Mouse (Mus musculus) gastrocnemius, adult 2 months (tissue): ENCODE measurements around the gene Atp2b1. TPM values are rescaled to one million over a fixed set of nuclear protein-coding genes. Genes with fewer than 3 reads are reported as not detected.

Experiments
- DNase-seq: peaks from one replicate; pipeline ENCODE4 v3.0.0; 2022
- H3K27ac ChIP-seq: fragments of 200-600 bp; 2 replicates; pipeline ENCODE4 v1.8.1; 2022; ENCODE audit warnings: mild to moderate bottlenecking
- H3K4me3 ChIP-seq: fragments of 200-600 bp; 2 replicates; pipeline ENCODE4 v1.8.1; 2022; ENCODE audit warnings: mild to moderate bottlenecking, moderate library complexity
- CTCF ChIP-seq: fragments of 200-600 bp; IDR thresholded peaks from 2 replicates; pipeline ENCODE4 v1.8.1; 2022; ENCODE audit warnings: antibody characterized with exemption, mild to moderate bottlenecking, moderate library complexity
- intact Hi-C: fragments of 180-260 bp; cut with DNase I; formaldehyde crosslinking; loops from one replicate; pipeline ENCODE4 v1.15.1; 2025
- total RNA-seq, 2 experiments: library from RNA; stranded (reverse); gene quantifications; 2 replicates each; pipeline ENCODE4 v1.2.3; 2021

Gene Atp2b1
- total RNA-seq, 2 experiments from 2014 or later: 74.7 to 79.0 TPM

DNA sequence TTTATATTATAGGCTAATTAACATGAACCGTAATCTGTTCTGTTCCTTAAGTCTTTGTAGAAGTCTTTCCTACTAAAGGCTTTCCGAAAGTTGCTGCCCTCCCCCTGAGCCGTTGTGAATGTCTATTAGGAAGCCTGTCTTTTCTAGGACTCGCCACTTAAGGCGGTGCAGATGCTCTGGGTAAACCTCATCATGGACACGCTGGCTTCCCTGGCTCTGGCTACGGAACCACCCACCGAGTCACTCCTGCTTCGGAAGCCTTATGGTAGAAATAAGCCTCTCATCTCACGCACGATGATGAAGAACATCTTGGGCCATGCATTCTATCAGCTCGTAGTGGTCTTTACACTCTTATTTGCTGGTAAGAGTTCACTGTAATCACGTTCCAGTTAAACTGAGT lies 100.5 kb downstream of the Atp2b1 start:
- Histone ChIP-seq H3K4me3 (no peak overlapping the region), H3K27ac (no peak overlapping the region)
- no peak for TF ChIP-seq CTCF
- DNase-seq: no peak
- intact Hi-C loops: no loop called here

DNA sequence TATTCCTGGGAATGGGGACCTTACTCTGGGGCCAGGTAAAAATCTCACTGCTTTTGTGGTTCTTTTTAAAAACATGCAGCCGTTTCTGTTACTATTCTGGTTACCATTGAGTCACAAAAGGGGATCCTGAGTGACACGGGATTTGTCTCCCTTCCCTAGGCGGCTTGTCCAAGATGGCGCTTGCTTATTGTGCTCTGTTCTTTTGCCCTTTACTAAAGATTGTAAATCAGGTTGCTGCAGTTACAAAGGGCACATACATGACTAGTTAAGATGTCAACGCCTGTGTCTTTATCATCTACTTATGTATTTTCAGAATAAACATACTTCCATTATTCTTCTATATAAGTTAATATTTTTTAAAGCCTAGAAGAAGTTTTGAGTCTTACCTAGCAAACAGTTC lies 102.8 kb downstream of the Atp2b1 start:
- intact Hi-C loops: no loop called here
- TF ChIP-seq CTCF: no peak
- Histone ChIP-seq H3K4me3 (no peak overlapping the region), H3K27ac (no peak overlapping the region)
- no peak for DNase-seq

DNA sequence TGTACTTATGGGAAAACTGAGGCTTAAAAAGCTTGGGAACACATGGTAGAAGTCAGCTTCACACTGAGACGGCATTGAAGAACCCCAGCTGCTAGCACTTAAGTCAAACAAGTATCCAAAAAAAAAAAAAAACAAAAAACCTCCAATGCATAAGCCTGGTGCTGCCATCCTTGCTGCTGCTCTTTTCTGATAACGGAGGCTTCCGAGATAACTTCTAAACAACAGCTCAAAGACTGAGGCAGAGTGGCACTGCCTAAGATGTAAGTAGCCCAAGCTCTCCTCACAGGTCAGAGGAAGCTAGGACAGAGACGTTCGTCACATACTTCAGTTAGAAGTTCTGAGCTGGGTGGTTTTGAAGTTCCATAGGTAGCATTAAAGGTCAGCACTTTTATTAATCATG lies 113.3 kb downstream of the Atp2b1 start:
- TF ChIP-seq CTCF: no peak
- no peak for DNase-seq
- intact Hi-C loops: no loop called here
- H3K27ac ChIP-seq: no peak overlapping the region
- no peak overlapping the region for H3K4me3 ChIP-seq

DNA sequence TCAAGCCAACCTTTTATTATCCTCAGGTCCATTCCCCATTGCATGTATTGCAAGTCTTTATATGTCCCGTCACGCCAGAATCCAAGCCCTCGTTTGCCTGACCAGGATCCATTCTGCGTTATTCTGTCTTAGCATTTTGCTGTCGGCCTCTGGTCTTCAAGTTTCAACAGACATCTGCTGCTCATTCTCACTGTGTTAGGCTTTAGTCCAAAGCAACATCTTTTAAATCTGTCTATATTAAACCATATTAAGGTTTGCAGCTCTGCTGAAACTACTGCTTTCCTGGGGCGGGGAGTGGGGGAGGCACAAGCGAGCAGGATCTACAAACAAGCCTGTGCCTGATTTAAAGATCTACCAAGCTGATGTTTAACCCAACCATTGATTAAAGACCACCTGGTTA lies 115.6 kb downstream of the Atp2b1 start:
- no peak for DNase-seq
- Histone ChIP-seq H3K4me3 (no peak overlapping the region), H3K27ac (no peak overlapping the region)
- intact Hi-C loops: no loop called here
- TF ChIP-seq CTCF: no peak

DNA sequence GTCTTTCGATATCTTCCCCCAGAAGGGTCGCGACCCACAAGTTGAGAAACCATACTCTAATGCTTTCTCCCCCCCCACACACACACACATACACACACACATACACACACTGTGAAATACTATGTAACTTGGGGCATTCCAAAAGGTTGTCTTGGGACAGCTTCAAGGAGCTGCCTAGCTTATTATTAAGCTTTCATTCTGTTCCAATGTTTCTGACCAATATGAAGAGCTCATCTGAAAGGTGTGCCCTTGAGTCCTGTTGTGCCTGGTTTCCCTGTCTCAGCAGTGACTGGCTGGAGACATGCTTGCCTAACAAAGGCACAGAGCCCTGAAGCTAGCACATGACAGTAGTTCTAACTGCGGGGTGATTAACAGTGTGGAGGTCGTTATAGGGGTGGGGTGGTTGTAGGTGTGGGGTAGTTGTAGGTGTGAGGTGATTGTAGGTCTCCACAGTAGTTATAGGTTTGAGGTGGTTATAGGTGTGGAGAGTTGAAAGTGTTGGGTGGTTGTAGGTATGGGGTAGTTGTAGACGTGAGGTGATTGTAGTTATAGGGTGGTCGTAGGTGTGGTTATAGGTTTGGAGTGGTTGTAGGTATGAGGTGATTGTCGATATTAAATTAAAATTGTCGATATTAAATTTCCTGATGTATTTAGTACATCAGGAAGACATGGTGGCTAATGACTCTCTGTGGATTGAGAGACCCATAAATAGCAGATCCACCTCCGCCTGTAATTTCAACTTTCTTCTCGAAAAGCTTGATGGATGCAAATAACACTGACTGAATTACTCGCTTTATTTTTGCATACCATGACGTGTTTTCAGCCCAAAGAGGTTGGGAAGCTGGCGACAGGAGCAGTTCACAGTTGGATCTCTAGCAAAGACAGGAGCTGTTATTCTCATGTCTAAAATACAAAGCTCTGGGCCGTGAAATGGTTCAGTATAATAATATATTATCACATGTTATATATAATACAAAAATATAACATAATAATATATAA lies 119.9 kb downstream of the Atp2b1 start:
- Histone ChIP-seq H3K27ac (no peak overlapping the region), H3K4me3 (no peak overlapping the region)
- TF ChIP-seq CTCF: no peak
- intact Hi-C loops: no loop called here
- DNase-seq: no peak

DNA sequence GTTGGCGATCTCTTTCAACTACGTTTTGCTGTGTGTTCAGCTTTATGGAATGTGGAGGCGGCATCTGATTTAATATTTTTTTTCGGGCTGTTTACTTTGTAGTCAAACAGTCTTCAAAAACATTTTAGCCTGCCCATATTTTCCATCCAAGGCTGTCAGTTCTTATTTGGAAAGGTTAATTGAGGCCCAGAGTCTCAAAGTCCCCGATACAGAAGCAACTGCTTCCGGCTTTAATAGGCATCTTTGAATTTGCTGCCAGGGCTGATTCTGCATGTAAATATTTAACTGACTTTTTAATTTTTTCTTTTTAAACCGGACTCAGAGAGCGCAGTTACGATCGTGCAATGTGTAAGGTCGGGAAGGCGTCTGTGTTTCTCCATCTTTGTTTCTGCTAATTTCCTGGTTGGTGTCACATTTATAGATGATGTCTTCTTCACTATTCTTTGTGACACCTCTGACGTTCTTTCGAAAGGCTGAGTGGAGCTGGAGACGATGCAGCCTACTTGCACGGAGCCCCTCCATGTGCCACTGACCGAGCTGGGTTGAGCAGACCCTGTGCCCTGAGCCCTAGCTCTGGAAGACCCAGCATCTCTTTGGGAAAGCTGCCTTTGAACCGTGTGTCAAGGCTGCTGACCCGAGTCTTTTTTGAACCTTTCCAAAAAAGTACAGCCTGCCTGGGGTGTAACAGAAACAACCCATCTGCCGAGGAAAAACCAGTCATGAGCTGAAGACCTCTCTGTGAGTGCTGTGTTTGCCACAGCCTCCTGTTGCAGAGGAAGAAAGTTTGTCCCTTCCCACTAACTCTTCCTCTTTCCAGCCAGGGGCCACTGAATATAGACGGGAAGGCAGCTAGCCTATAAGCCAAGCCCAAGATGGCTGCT lies 123.2 kb downstream of the Atp2b1 start:
- intact Hi-C loops: no loop called here
- DNase-seq: no peak
- no peak for TF ChIP-seq CTCF
- H3K4me3 ChIP-seq: no peak overlapping the region
- no peak overlapping the region for H3K27ac ChIP-seq

DNA sequence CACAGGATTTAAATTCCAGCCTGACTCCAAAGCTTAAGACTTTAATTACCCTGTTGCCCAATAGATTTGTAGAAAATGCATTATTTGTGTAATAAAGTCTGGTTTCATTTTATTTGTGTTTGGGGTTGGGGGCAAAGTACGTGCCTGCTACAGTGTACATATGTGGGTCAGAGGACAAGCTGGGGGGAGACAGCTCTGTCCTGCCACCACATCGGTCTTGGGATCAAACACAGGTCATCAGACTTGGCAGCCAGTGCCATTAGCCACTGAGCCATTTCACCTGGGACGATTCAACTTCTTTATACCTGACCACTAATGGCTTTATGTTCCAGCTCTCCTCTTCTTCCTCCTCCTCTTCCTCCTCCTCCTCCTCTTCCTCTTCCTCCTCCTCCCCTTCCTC lies 124.7 kb downstream of the Atp2b1 start:
- no peak overlapping the region for H3K4me3 ChIP-seq
- intact Hi-C loops: no loop called here
- no peak for TF ChIP-seq CTCF
- H3K27ac ChIP-seq: no peak overlapping the region
- DNase-seq: no peak

DNA sequence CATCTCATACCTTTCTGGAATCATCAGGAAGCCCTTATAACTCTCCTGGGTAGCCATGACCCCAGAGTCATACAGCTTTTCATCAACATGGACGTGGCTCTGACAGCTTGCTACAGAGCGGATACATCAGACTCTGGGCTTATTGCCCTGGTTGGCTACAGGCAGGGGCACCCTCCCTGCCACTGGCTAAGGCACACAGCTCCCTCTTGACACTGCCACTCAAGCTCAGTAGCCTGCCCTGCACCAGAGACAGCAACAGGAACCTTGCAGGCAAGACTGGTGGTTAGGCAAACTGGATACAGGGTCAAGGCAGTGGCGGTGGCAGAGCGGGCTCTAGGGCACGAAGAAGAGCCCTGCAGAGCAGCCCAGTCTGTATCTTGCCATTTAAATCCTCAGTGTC lies 126.0 kb downstream of the Atp2b1 start:
- H3K27ac ChIP-seq: no peak overlapping the region
- no peak for TF ChIP-seq CTCF
- no peak for DNase-seq
- no peak overlapping the region for H3K4me3 ChIP-seq
- intact Hi-C loops: no loop called here

DNA sequence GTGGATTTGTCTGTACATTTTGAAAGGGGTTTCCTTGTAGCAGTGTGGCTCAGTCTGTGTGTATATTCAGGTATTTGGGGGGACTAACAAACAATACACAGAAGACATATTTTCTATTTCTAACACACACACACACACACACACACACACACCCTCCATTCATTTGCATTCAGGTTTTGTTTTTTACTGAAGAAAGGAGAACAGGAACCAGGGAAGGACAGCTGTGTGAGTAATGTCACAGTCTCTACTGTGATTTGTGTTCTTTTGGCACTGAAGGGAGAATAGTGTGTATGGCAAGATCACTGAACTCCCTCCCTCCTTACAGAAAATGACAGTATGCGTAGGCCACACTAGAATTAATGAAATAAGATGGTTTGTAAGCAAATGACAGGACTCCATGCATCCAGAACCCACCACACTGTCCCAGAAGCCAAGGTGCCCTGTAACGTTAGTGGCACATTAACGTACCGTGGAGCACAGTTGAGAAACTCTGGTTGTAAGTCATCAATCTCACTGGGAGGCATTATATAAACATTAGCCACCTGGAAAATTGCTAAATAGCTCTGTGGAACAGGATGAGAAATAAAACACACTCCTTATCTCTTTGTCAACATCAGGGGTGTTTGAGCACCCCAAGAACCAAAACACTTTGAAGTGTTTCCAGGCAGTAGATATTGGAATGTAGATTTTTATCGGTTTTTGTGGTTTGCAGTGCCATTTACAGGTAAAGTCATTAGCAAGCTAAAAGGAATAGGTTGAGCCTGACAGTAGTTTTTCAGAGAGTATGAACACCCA lies 132.7 kb downstream of the Atp2b1 start:
- H3K27ac ChIP-seq: no peak overlapping the region
- TF ChIP-seq CTCF: no peak
- intact Hi-C loops: no loop called here

DNA sequence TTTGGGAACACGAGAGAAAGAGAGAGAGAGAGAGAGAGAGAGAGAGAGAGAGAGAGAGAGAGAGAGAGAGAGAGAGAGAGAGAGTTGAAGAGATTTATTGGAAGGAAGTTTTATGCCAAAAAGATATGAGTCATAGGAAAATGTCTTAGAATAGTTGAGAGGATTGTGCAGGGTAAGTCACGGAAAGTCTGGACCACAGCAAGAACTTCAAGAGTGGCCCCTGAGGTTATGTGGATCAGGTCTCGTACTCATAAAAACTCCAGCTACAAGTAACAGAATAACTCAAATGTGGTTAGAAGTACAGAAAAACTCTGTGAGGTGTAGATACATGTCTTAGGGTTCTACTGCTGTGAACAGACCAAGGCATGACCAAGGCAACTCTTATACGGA lies 133.3 kb downstream of the Atp2b1 start:
- no peak overlapping the region for H3K4me3 ChIP-seq
- no peak for DNase-seq
- no peak for TF ChIP-seq CTCF

More for the DNA sequence above, 132.7 kb downstream of the Atp2b1 start:
- H3K4me3 ChIP-seq: no peak overlapping the region
- DNase-seq: no peak

DNA sequence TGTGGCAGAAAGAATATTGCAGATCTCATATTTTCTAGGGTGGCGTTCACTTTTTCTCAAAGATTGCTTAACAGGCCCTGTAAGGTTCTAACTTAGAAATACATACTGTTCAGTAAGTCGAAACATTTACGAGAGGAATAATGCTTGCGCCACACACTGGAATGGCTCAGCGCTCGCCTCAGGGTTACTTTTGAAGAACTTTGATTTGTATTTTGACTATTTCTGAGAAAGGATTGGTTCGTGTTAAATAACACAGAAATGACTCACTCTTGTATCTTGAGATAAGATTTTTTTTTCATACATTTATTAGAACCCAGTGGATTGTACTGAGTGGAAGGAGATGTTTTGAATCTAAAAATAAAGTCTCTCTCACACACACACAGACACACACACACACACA lies 135.9 kb downstream of the Atp2b1 start:
- H3K4me3 ChIP-seq: no peak overlapping the region
- intact Hi-C loops: no loop called here
- H3K27ac ChIP-seq: no peak overlapping the region
- DNase-seq: no peak
- TF ChIP-seq CTCF: no peak

More for the DNA sequence above, 133.3 kb downstream of the Atp2b1 start:
- H3K27ac ChIP-seq: no peak overlapping the region
- intact Hi-C loops: no loop called here

DNA sequence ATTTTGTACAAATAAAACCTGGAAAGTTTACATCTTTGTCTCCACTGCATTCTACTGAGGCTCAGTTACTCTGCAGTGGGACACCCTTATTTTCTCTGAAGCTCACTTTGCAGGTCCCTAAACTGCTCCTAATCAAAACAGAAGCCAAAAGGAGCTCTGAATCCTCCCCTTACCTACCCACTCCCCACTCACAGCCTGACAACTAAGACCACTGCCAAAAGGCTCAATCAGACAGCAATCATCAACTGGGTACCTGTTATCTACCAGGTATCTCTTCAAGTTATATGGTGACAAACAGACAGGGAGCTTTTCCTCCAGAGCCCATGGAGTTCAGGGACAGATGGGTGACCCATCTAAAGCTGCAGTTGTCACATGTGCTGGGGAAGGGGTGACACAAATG lies 138.9 kb downstream of the Atp2b1 start:
- intact Hi-C loops: no loop called here
- Histone ChIP-seq H3K27ac (no peak overlapping the region), H3K4me3 (no peak overlapping the region)
- no peak for DNase-seq
- no peak for TF ChIP-seq CTCF

DNA sequence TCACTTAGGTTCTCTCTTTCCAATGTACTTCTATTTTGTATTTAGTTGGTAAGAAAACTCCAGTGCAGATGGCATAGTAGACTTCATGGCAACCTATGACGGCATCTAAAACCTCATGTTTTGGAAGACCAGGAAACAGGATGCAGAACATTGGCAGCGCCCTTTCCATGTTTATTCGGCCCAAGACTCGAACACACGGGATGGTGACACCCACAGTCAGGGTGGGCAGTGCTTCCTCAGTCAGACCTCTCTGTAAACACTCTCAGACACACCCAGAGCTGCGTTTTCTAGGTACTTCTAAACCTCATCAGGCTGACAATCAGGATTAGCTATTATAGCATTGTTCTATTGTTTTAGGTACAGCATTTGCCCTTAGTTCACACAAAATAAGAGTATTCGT lies 146.4 kb downstream of the Atp2b1 start:
- intact Hi-C loops: no loop called here
- no peak for TF ChIP-seq CTCF
- no peak for DNase-seq

More for the DNA sequence above, 146.4 kb downstream of the Atp2b1 start:
- H3K27ac ChIP-seq: no peak overlapping the region
- H3K4me3 ChIP-seq: no peak overlapping the region
